In the genomic region with DNA sequence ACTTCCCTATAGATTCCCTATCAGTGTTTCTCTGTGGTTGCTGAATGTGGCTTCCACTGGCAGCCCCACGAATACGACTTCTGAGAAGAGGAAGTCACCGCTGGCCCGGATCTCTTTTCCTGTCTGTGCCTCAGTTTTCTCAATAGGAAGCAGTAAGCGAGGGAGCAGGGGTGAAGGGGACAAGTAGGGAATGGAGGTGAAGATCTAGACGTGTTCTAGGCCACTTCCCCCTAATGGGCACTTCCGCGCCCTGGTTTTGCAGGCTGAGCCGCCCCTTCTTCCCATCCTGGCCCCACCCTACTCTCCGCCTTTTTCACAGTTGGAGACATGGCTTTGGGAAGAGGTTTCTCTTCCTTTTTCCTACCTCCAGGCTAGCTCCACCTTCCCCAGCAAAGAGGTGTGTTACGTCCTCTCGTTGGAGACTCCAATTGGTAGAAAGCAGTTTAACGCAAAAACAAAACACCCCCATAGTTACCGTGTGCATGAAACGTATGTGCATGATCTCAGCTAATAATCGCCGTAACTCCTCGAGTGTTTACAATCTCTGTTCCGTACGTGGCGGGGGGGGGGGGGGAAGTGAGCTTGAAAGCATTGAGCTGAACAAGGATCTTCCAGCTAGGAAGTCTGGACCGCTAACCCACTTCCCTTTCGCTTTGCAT, we compare ENCODE assay signal across 9 mouse cellular contexts. TPM values are rescaled to one million over a fixed set of nuclear protein-coding genes. Genes with fewer than 3 reads are reported as not detected.
A peak's percentile ranks its signal among the peaks of the same experiment; 100 is the strongest.
DNase-seq lines count a peak whose midpoint lies in the region; ATAC-seq and TF ChIP-seq lines count a peak whose summit lies in the region.
"Had no signal": no experiment of that assay in that cellular context is flagged by ENCODE, and none has a peak within 500 bp of the region (broad histone marks: within the 10 kb centered on the region; RNA-seq: fewer than 3 reads in every experiment).

No protein-coding gene starts in this region.

- peaks cover 0 to 7% of the 10 kb centered on the region in 2 experiments for H3K36me3 ChIP-seq in CH12.LX (replicated peaks in 1 of 2; ENCODE audit: control insufficient read depth in 1 of 2, insufficient read depth in 1 of 2, low read length in 1 of 2)
- peaks cover 3% of the 10 kb centered on the region; the same call in 1 of the 2 replicates for H3K36me3 ChIP-seq in embryonic facial prominence, embryonic 10.5 days (replicated peaks)
- no peaks in the 10 kb centered on the region for H3K36me3 ChIP-seq in heart, embryonic 12.5 days
- no peaks in the 10 kb centered on the region; the same call in 1 of the 2 replicates for H3K36me3 ChIP-seq in kidney, embryonic 14.5 days (ENCODE audit: control insufficient read depth, insufficient read depth, low read length)

- H3K27ac ChIP-seq in CH12.LX (ENCODE audit: insufficient read depth, low read depth) = peak overlapping the region; percentile 37
- H3K27ac ChIP-seq in embryonic facial prominence, embryonic 10.5 days (replicated peaks) = peak overlapping the region; percentile 87
- H3K27ac ChIP-seq in heart, embryonic 12.5 days (ENCODE audit: poor library complexity, severe bottlenecking) = peak overlapping the region; percentile 80
- H3K27ac ChIP-seq in kidney, embryonic 14.5 days (ENCODE audit: low read depth, low read length) = peak overlapping the region; percentile 91

- dilution Hi-C loops in CH12.LX (cut with MboI; ENCODE audit: extremely low pct_ligation_motif_present, extremely low pct_unique_long_range_greater_than_20kb, low sequenced_read_pairs) = no loop called here

- H3K4me3 ChIP-seq in CH12.LX (replicated peaks in 1 of 3; ENCODE audit: low read depth in 2 of 3, low read length in 2 of 3, poor library complexity in 1 of 3) = peak overlapping the region; percentile 69 to 70 (median 70)
- H3K4me3 ChIP-seq in embryonic facial prominence, embryonic 10.5 days = peak overlapping the region; percentile 80
- peak overlapping the region; percentile 88 for H3K4me3 ChIP-seq in heart, embryonic 12.5 days
- H3K4me3 ChIP-seq in kidney, embryonic 14.5 days (ENCODE audit: low read length) = peak overlapping the region; percentile 71

- no peak for TF ChIP-seq CTCF in CH12.LX (conservative IDR thresholded peaks at IDR 0.05 in 1 of 2, IDR thresholded peaks at IDR 0.05 in 1 of 2; ENCODE audit: low read depth in 2 of 2, low read length in 2 of 2)

- TF ChIP-seq EP300 in CH12.LX (IDR thresholded peaks at IDR 0.05; ENCODE audit: low read length) = no peak

- DNase-seq in CH12.LX (ENCODE audit: extremely low read depth) = peak; percentile 54
- peak; percentile 87 to 93 for DNase-seq in adrenal gland, adult (ENCODE audit: inconsistent age in 2 of 2, low spot score in 1 of 2)
- DNase-seq in embryonic facial prominence, embryonic 10.5 days (ENCODE audit: low spot score) = peak; percentile 50
- peak; percentile 90 for DNase-seq in lung, postnatal 10 days
- DNase-seq in retina, embryonic 14.5 days (ENCODE audit: low spot score) = peak; percentile 26
- no peak for DNase-seq in layer of hippocampus, adult 11-12 months (ENCODE audit: low spot score)

- no peak for TF ChIP-seq RAD21 in CH12.LX (IDR thresholded peaks at IDR 0.05; ENCODE audit: low read depth, low read length)

- ATAC-seq in heart, embryonic 12.5 days (ENCODE audit: insufficient number of reproducible peaks, low FRiP score) = peak; percentile 22
- peak; percentile 11; the same call in 1 of the 2 replicates for ATAC-seq in kidney, embryonic 14.5 days (ENCODE audit: low FRiP score, low TSS enrichment)

- peak overlapping the region; percentile 60 for H3K9ac ChIP-seq in CH12.LX (ENCODE audit: insufficient read depth, low read depth)
- H3K9ac ChIP-seq in heart, embryonic 12.5 days = peak overlapping the region; percentile 90
- H3K9ac ChIP-seq in kidney, embryonic 14.5 days (ENCODE audit: low read depth, low read length) = peak overlapping the region; percentile 72; the same call in 1 of the 2 replicates

- in situ Hi-C loops in CH12.LX (cut with MboI; ENCODE audit: low pct_ligation_motif_present, low pct_unique_long_range_greater_than_20kb, low sequenced_read_pairs) = loop anchor here (5.0 to 25.0 kb wide), 3 partner anchors 164 to 499 kb away; partner anchors contain the start of genes Dcaf8 and Vangl2

- peak overlapping the region; percentile 90 for H3K4me2 ChIP-seq in CH12.LX (ENCODE audit: insufficient read depth, low read depth, poor library complexity, severe bottlenecking)
- peak overlapping the region; percentile 95 for H3K4me2 ChIP-seq in heart, embryonic 12.5 days
- H3K4me2 ChIP-seq in kidney, embryonic 14.5 days (replicated peaks; ENCODE audit: low read depth, low read length) = peak overlapping the region; percentile 89

- H3K4me1 ChIP-seq in CH12.LX (ENCODE audit: control insufficient read depth in 1 of 2, insufficient read depth in 2 of 2) = peaks cover 14 to 78% of the 10 kb centered on the region in 2 experiments
- H3K4me1 ChIP-seq in embryonic facial prominence, embryonic 10.5 days = peaks cover 69% of the 10 kb centered on the region
- peaks cover 28% of the 10 kb centered on the region for H3K4me1 ChIP-seq in heart, embryonic 12.5 days (replicated peaks)
- H3K4me1 ChIP-seq in kidney, embryonic 14.5 days (ENCODE audit: control insufficient read depth, insufficient read depth, low read length) = peaks cover 29% of the 10 kb centered on the region

- no peaks in the 10 kb centered on the region for H3K79me2 ChIP-seq in CH12.LX (replicated peaks; ENCODE audit: control insufficient read depth, extremely low read depth, insufficient read depth, poor library complexity, severe bottlenecking)

- H3K27me3 ChIP-seq in CH12.LX (replicated peaks) = no peaks in the 10 kb centered on the region
- H3K27me3 ChIP-seq in embryonic facial prominence, embryonic 10.5 days (replicated peaks; ENCODE audit: low read depth, poor library complexity, severe bottlenecking) = peaks cover 32% of the 10 kb centered on the region
- peaks cover 12% of the 10 kb centered on the region for H3K27me3 ChIP-seq in heart, embryonic 12.5 days (replicated peaks)
- no peaks in the 10 kb centered on the region for H3K27me3 ChIP-seq in kidney, embryonic 14.5 days (ENCODE audit: control insufficient read depth, insufficient read depth, low read length)

- 0 out of 2 replicates have a peak, but pooled peaks have one; percentile 25 for TF ChIP-seq POLR2A in CH12.LX (IDR thresholded peaks at IDR 0.05; ENCODE audit: low read depth, low read length)

- H3K9me3 ChIP-seq in CH12.LX (replicated peaks; ENCODE audit: low read length) = no peaks in the 10 kb centered on the region
- H3K9me3 ChIP-seq in embryonic facial prominence, embryonic 10.5 days = no peaks in the 10 kb centered on the region
- H3K9me3 ChIP-seq in heart, embryonic 12.5 days (replicated peaks) = no peaks in the 10 kb centered on the region
- H3K9me3 ChIP-seq in kidney, embryonic 14.5 days (ENCODE audit: control insufficient read depth, low read length) = no peaks in the 10 kb centered on the region

- 6% methylated on average over 23 of the region's 23 CpGs for WGBS in embryonic facial prominence, embryonic 10.5 days
- 3% methylated on average over 23 of the region's 23 CpGs for WGBS in heart, embryonic 12.5 days
- 6% methylated on average over 23 of the region's 23 CpGs for WGBS in kidney, embryonic 14.5 days

TF ChIP-seq in CH12.LX, 34 proteins besides CTCF, POLR2A, EP300 and RAD21 (continues in another document):
- TF ChIP-seq TBP (conservative IDR thresholded peaks at IDR 0.05; ENCODE audit: low read depth, low read length) (0 out of 2 replicates have a peak, but pooled peaks have one; percentile 20), HCFC1 (IDR thresholded peaks at IDR 0.05; ENCODE audit: low read depth, low read length) (no peak), MAFK (IDR thresholded peaks at IDR 0.05; ENCODE audit: insufficient replicate concordance, low read length) (no peak), ZMIZ1 (IDR thresholded peaks at IDR 0.05; ENCODE audit: low read depth, low read length) (peak; percentile 36; the same call in 1 of the 2 replicates)

RNA-seq across cellular contexts. Expression of gene Atp1a2, which starts 13.5 kb away (rescaled TPM):
- total RNA-seq in CH12.LX (2012; rRNA removed) = 0.13 and 0.21 TPM in 2 replicates
- 0.03 and 0.07 TPM in 2 replicates for total RNA-seq in CH12.LX (2014; rRNA removed)
- 0.23 and 0.33 TPM in 2 replicates for polyA plus RNA-seq in CH12.LX (2012; ENCODE audit: insufficient read length, low read depth)
- polyA plus RNA-seq in embryonic facial prominence, embryonic 10.5 days (2016; fragmentation: Nextera tagmentation; extraction: Ambion mirVana) = 1.2 and 1.4 TPM in 2 replicates
- polyA plus RNA-seq in heart, embryonic 12.5 days (2016; fragmentation: Nextera tagmentation; extraction: Ambion mirVana) = 23.4 and 25.9 TPM in 2 replicates
- 0.66 and 0.96 TPM in 2 replicates for polyA plus RNA-seq in kidney, embryonic 14.5 days (2014; fragmentation: Nextera tagmentation; extraction: Ambion mirVana)

RNA-seq across cellular contexts. Expression of gene Kcnj9, which starts 17.7 kb away (rescaled TPM):
- total RNA-seq in CH12.LX (2012; rRNA removed) (0.04 TPM in 1 of 2 replicates, not detected in the other), CH12.LX (2014; rRNA removed) (not detected in 2 replicates)
- polyA plus RNA-seq in CH12.LX (2012; ENCODE audit: insufficient read length, low read depth) = 0.07 and 0.10 TPM in 2 replicates
- 0.10 and 0.11 TPM in 2 replicates for polyA plus RNA-seq in embryonic facial prominence, embryonic 10.5 days (2016; fragmentation: Nextera tagmentation; extraction: Ambion mirVana)
- not detected in 2 replicates for polyA plus RNA-seq in heart, embryonic 12.5 days (2016; fragmentation: Nextera tagmentation; extraction: Ambion mirVana)
- polyA plus RNA-seq in kidney, embryonic 14.5 days (2014; fragmentation: Nextera tagmentation; extraction: Ambion mirVana) = 0.20 TPM in 1 of 2 replicates, not detected in the other

RNA-seq across cellular contexts. Expression of gene Kcnj10, which starts 29.6 kb away (rescaled TPM):
- total RNA-seq in CH12.LX (2012; rRNA removed) (0.08 and 0.13 TPM in 2 replicates), CH12.LX (2014; rRNA removed) (not detected in 2 replicates)
- 0.06 TPM in 1 of 2 replicates, not detected in the other for polyA plus RNA-seq in CH12.LX (2012; ENCODE audit: insufficient read length, low read depth)
- 0.09 and 0.15 TPM in 2 replicates for polyA plus RNA-seq in embryonic facial prominence, embryonic 10.5 days (2016; fragmentation: Nextera tagmentation; extraction: Ambion mirVana)
- polyA plus RNA-seq in heart, embryonic 12.5 days (2016; fragmentation: Nextera tagmentation; extraction: Ambion mirVana) = not detected in 2 replicates
- polyA plus RNA-seq in kidney, embryonic 14.5 days (2014; fragmentation: Nextera tagmentation; extraction: Ambion mirVana) = 0.31 and 0.57 TPM in 2 replicates

RNA-seq across cellular contexts. Expression of gene Igsf8, which starts 49.9 kb away (rescaled TPM):
- total RNA-seq in CH12.LX (2012; rRNA removed) (29.3 and 37.0 TPM in 2 replicates), CH12.LX (2014; rRNA removed) (7.4 and 8.3 TPM in 2 replicates)
- polyA plus RNA-seq in CH12.LX (2012; ENCODE audit: insufficient read length, low read depth) = 22.1 and 25.9 TPM in 2 replicates
- 33.7 and 39.5 TPM in 2 replicates for polyA plus RNA-seq in embryonic facial prominence, embryonic 10.5 days (2016; fragmentation: Nextera tagmentation; extraction: Ambion mirVana)
- polyA plus RNA-seq in heart, embryonic 12.5 days (2016; fragmentation: Nextera tagmentation; extraction: Ambion mirVana) = 24.0 and 26.1 TPM in 2 replicates
- polyA plus RNA-seq in kidney, embryonic 14.5 days (2014; fragmentation: Nextera tagmentation; extraction: Ambion mirVana) = 39.5 and 53.1 TPM in 2 replicates

RNA-seq across cellular contexts. Expression of gene Atp1a4, which starts 53.2 kb away (rescaled TPM):
- total RNA-seq in CH12.LX (2012; rRNA removed) = not detected in 2 replicates
- total RNA-seq in CH12.LX (2014; rRNA removed) = not detected in 2 replicates
- 0.07 TPM in 1 of 2 replicates, not detected in the other for polyA plus RNA-seq in CH12.LX (2012; ENCODE audit: insufficient read length, low read depth)
- not detected in 2 replicates for polyA plus RNA-seq in embryonic facial prominence, embryonic 10.5 days (2016; fragmentation: Nextera tagmentation; extraction: Ambion mirVana)
- polyA plus RNA-seq in heart, embryonic 12.5 days (2016; fragmentation: Nextera tagmentation; extraction: Ambion mirVana) = 0.17 and 0.19 TPM in 2 replicates
- polyA plus RNA-seq in kidney, embryonic 14.5 days (2014; fragmentation: Nextera tagmentation; extraction: Ambion mirVana) = not detected in 2 replicates
- total RNA-seq: layer of hippocampus, postnatal 10 days had no signal

Comparison
In these comparisons a context has a peak if more than half of its experiments do, and no peak if none do; other contexts are left out.
1. H3K27ac ChIP-seq: peak in every context shown above with its lines; median percentile 91 in kidney, embryonic 14.5 days; 87 in embryonic facial prominence, embryonic 10.5 days; 80 in heart, embryonic 12.5 days; 37 in CH12.LX.
2. RNA of gene Atp1a2, which starts 13.5 kb away (polyA plus RNA-seq): 23.4 to 25.9 TPM in heart, embryonic 12.5 days; 1.2 to 1.4 TPM in embryonic facial prominence, embryonic 10.5 days, 0.66 to 0.96 TPM in kidney, embryonic 14.5 days and 0.23 to 0.33 TPM in CH12.LX; every median in the first group is over 10 times any median in the second.
3. Peak in every context shown above with its lines, with median percentiles within 50 percentile points of each other: H3K4me2 ChIP-seq, H3K4me3 ChIP-seq and H3K9ac ChIP-seq.